Mouse (Mus musculus): Measurements from ENCODE around the gene Nbeal2. TPM values are rescaled to one million over a fixed set of nuclear protein-coding genes. Genes with fewer than 3 reads are reported as not detected.

The Nbeal2 gene
- 3.3 and 3.8 TPM in 2 replicates for polyA plus RNA-seq (2015; fragmentation: Nextera tagmentation; extraction: Ambion mirVana)

DNA sequence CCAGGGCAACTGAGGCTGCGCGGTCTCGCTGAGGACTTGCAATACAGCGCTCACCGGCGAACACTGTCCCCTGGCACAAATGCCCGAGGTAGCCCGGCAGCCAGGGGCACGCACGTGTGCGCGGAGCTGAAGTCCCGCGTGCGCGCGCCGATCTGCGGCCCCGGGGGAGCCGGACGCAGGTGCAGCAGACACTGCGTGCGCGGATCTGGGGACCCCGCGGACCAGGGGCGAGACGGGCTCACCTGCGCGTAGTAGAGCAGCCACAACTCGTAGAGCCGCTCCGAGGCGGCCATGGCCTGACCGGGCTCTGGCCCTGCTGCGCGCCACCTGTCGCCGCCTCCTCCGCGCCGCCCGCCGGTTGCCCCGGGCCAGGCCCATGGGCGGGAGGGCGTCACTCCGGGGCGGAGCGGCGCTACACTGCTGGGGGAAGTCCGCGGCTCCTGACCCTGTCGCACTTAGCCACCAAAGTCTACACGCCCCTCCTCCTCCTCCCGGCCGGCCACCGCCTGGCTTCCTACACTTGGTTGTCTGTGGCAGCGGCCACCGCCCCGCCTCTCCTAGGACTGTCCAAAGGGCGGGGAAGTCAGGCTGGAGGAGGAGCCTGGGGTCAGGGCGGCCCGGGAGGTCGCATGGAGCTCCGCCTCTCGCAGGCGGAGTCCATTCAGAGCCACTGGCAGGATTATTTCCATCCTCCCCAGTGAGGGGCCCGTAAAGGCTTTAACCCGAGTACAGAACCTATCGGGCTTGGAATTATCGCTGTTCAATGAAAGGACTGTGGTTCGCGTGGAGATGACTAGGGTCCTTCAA is at the start of gene Nbeal2:
Gene Nbeal2 (minus strand): TSS at position 507 of the 807 bp plus-strand sequence.
- no peaks in the 10 kb centered on the region for H3K9me3 ChIP-seq (replicated peaks; ENCODE audit: control insufficient read depth, low read length)
- peak; percentile 85 for ATAC-seq (replicated peaks; ENCODE audit: extremely low read depth, insufficient read depth, low FRiP score)
- peak within 1 kb of the TSS; percentile 71 for H3K4me3 ChIP-seq (ENCODE audit: low read length)
- H3K27ac ChIP-seq (ENCODE audit: low read length), result peak within 1 kb of the TSS; percentile 69
- H3K9ac ChIP-seq (ENCODE audit: low read length), result peak within 1 kb of the TSS; percentile 81
- H3K4me1 ChIP-seq (ENCODE audit: control insufficient read depth, insufficient read depth, low read length), result peaks cover 39% of the 10 kb centered on the region
- under 1% methylated on average over 67 of the region's 75 CpGs for WGBS
- no peaks in the 10 kb centered on the region for H3K36me3 ChIP-seq (ENCODE audit: control insufficient read depth, insufficient read depth)
- peak within 1 kb of the TSS; percentile 91 for H3K4me2 ChIP-seq (ENCODE audit: low read depth, low read length)
- H3K27me3 ChIP-seq (ENCODE audit: control insufficient read depth, insufficient read depth, low read length), result no peaks in the 10 kb centered on the region

DNA sequence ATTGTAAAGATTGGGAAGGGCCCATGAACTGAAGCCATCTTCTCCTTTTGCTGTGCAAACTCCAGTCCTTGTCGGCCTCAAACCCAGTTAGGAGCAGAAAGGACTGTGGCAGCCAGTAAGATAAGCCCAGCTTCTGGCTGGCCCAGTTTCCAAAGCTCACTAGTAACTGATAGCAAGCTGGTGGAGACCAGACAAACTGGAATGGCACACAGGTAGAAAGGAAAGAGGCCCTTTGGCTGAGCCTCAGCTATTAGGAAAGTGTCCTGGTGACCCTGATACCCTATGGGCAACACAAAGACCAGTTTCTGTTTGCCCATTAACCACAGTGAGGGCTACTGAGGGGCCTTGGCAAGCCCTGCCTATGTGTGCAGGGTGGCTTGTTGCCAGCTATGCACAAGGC is 48.9 kb upstream of the Nbeal2 start:
- Histone ChIP-seq H3K27ac (ENCODE audit: low read length) (peak overlapping the region; percentile 83), H3K9me3 (replicated peaks; ENCODE audit: control insufficient read depth, low read length) (no peaks in the 10 kb centered on the region)
- WGBS, result 26% methylated on average over 1 of the region's 1 CpGs

DNA sequence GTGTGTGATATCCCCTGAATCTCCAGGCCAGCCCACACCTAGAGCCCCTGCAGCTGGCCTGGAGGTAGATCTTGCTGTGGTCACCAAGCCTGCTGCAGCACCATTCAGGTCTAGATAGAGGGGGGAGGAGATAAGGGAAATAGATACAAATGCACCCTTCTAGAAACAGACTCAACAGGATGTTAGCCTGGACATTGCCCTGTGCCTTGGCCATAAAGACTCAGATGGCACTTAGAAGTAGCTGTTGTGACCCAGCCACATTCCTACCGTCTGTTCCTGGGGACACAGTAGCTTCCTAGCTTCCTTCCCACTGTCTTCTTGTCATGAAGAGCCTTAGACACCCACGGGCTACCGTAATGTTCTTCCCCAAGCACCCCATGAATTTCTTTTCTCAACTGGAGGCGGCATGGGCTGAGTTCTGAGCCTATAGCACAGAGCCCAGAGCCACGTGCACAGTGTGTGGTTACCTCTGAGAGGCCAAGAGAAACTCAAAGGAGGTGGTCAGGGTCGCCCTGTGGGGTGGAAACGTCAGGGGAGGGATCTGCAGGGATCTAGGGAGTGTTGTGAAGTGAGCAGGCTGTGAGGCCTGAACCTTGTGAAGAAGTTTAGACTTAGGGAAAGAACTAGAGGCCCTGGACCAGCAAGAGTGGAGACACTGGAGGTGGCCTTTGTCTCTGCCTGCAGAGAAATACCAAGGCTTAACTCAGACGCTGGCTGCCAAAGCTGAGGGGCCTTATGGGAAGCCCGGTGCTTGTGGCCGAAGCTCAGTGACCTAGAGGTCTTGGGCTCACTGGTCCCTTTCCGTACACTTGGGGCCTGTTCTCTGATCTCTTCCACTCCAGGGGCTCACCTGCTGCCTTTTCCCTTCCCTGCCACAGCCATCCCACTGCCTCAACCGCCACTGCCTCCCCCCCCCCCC is 47.4 kb upstream of the Nbeal2 start:
- no peaks in the 10 kb centered on the region for H3K9me3 ChIP-seq (replicated peaks; ENCODE audit: control insufficient read depth, low read length)
- whole genome bisulfite sequencing, result 77% methylated on average over 11 of the region's 12 CpGs

More for the DNA sequence above, 48.9 kb upstream of the Nbeal2 start:
- H3K9ac ChIP-seq (ENCODE audit: low read length), result peak overlapping the region; percentile 9; the same call in 1 of the 2 replicates
- no peaks in the 10 kb centered on the region; the same call in 1 of the 2 replicates for H3K36me3 ChIP-seq (ENCODE audit: control insufficient read depth, insufficient read depth)
- 0 out of 2 replicates have a peak, but pooled peaks have one; percentile 33 for ATAC-seq (replicated peaks; ENCODE audit: extremely low read depth, insufficient read depth, low FRiP score)
- H3K4me2 ChIP-seq (ENCODE audit: low read depth, low read length), result no peak overlapping the region
- no peaks in the 10 kb centered on the region for H3K27me3 ChIP-seq (ENCODE audit: control insufficient read depth, insufficient read depth, low read length)
- H3K4me1 ChIP-seq (ENCODE audit: control insufficient read depth, insufficient read depth, low read length), result peaks cover 13% of the 10 kb centered on the region
- H3K4me3 ChIP-seq (ENCODE audit: low read length), result no peak overlapping the region

DNA sequence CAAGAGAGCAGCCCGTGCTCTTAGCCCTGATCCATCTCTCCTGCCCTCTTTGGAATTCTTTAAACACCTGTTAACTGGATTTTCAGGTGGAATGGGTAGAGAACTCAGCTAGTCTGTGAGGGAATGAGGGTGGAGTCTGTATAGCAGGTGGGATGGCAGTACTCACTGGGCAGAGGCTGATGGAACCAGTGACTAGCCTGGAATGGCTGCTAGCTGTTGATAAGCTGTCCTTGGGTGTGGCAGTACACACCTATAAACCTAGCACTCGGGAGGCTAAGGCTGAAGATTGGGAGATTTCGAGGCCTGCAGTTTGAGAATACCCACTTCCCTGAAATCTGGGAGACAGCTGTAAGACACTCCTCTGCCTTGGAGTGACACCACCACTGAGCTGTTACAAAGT is 45.6 kb upstream of the Nbeal2 start:
- no peak overlapping the region for H3K9ac ChIP-seq (ENCODE audit: low read length)
- no peak overlapping the region for H3K27ac ChIP-seq (ENCODE audit: low read length)
- H3K27me3 ChIP-seq (ENCODE audit: control insufficient read depth, insufficient read depth, low read length), result no peaks in the 10 kb centered on the region
- ATAC-seq (replicated peaks; ENCODE audit: extremely low read depth, insufficient read depth, low FRiP score), result no peak
- 83% methylated on average over 3 of the region's 3 CpGs for WGBS
- no peaks in the 10 kb centered on the region for H3K9me3 ChIP-seq (replicated peaks; ENCODE audit: control insufficient read depth, low read length)
- H3K4me1 ChIP-seq (ENCODE audit: control insufficient read depth, insufficient read depth, low read length), result peaks cover 32% of the 10 kb centered on the region
- no peaks in the 10 kb centered on the region for H3K36me3 ChIP-seq (ENCODE audit: control insufficient read depth, insufficient read depth)
- H3K4me3 ChIP-seq (ENCODE audit: low read length), result no peak overlapping the region
- H3K4me2 ChIP-seq (ENCODE audit: low read depth, low read length), result no peak overlapping the region

More for the DNA sequence above, 47.4 kb upstream of the Nbeal2 start:
- no peak overlapping the region for H3K4me3 ChIP-seq (ENCODE audit: low read length)
- peaks cover 24% of the 10 kb centered on the region for H3K4me1 ChIP-seq (ENCODE audit: control insufficient read depth, insufficient read depth, low read length)
- H3K36me3 ChIP-seq (ENCODE audit: control insufficient read depth, insufficient read depth), result no peaks in the 10 kb centered on the region; the same call in 1 of the 2 replicates
- ATAC-seq (replicated peaks; ENCODE audit: extremely low read depth, insufficient read depth, low FRiP score), result no peak
- H3K27me3 ChIP-seq (ENCODE audit: control insufficient read depth, insufficient read depth, low read length), result no peaks in the 10 kb centered on the region
- no peak overlapping the region for H3K27ac ChIP-seq (ENCODE audit: low read length)
- H3K9ac ChIP-seq (ENCODE audit: low read length), result no peak overlapping the region
- no peak overlapping the region for H3K4me2 ChIP-seq (ENCODE audit: low read depth, low read length)

DNA sequence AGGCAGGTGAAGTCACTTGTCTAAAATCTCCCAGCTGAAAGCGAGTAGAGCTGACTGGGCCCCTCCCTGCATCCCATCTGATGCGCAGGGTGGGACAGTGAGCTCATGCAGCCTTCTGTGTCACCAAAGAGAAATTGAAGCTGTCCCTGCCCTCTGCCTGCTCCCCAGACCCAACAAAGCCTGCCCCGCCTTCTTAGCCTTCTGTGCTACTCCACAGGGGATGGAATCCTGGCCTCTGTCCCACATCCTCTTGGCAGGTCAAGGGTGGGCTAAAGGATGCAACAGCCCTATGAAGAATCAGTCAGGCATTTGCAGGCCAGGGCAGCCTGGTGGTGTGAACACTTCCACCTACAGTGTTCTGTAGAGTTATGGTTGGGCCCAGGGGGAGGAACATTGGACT is 43.5 kb upstream of the Nbeal2 start:
- WGBS, result 73% methylated on average over 3 of the region's 3 CpGs
- Histone ChIP-seq H3K27ac (ENCODE audit: low read length) (no peak overlapping the region), H3K4me3 (ENCODE audit: low read length) (no peak overlapping the region), H3K9me3 (replicated peaks; ENCODE audit: control insufficient read depth, low read length) (no peaks in the 10 kb centered on the region), H3K36me3 (ENCODE audit: control insufficient read depth, insufficient read depth) (0 out of 2 replicates have a peak, but pooled peaks cover 2% of the 10 kb centered on the region), H3K4me2 (ENCODE audit: low read depth, low read length) (no peak overlapping the region), H3K9ac (ENCODE audit: low read length) (no peak overlapping the region), H3K27me3 (ENCODE audit: control insufficient read depth, insufficient read depth, low read length) (no peaks in the 10 kb centered on the region), H3K4me1 (ENCODE audit: control insufficient read depth, insufficient read depth, low read length) (peaks cover 20% of the 10 kb centered on the region)
- ATAC-seq (replicated peaks; ENCODE audit: extremely low read depth, insufficient read depth, low FRiP score), result no peak

DNA sequence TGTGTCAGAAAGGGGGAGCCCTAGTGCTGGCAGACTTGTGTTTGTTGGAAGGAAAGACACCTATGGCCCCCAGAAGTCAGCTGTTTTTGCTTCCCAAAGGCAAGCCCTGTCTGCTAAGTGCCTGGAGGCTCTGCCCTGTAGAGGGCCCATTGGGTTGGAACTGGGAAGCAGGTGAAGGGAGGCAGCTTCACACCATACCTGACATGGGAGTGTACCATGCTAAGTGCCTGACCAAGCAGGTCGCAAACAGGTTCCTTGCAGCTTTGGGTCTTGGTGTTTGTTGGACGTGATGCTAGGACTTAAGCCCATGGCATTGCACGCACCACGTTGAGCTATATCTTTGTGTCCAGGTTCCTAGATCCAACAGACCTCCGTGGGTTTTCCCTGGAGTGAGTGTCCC is 42.5 kb upstream of the Nbeal2 start:
- Histone ChIP-seq H3K9ac (ENCODE audit: low read length) (no peak overlapping the region), H3K27ac (ENCODE audit: low read length) (no peak overlapping the region), H3K4me2 (ENCODE audit: low read depth, low read length) (no peak overlapping the region), H3K4me1 (ENCODE audit: control insufficient read depth, insufficient read depth, low read length) (peaks cover 19% of the 10 kb centered on the region), H3K36me3 (ENCODE audit: control insufficient read depth, insufficient read depth) (0 out of 2 replicates have a peak, but pooled peaks cover 2% of the 10 kb centered on the region), H3K9me3 (replicated peaks; ENCODE audit: control insufficient read depth, low read length) (no peaks in the 10 kb centered on the region), H3K4me3 (ENCODE audit: low read length) (no peak overlapping the region), H3K27me3 (ENCODE audit: control insufficient read depth, insufficient read depth, low read length) (no peaks in the 10 kb centered on the region)
- WGBS, result 94% methylated on average over 5 of the region's 5 CpGs
- no peak for ATAC-seq (replicated peaks; ENCODE audit: extremely low read depth, insufficient read depth, low FRiP score)

DNA sequence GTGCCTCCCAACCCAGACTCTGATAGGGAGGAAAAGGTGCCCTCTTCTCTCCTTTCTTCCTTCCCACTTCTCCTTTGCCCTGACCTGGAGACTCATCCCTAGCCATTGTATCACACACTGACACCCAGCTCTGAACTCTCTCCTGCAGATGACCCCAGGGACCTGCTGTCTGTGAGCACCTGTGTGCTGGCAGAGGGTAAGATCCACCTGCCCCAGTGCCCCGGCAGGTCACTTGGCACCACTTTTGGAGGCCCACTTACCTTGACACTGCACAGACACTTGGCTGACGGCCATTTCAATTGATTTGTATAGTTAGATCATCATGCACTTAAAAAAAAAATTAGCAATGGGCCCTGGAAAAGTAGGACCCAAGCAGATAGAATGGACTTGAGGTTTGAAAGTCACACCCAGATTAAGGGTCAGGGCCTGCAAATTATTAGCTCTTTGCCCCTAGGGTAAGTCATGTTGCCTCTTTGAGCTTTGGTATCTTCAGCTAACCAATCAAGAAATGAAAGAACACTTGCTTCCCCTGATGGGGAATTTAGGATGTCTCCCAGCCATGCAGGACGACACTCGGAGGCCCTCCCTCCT is 41.3 kb upstream of the Nbeal2 start:
- H3K9ac ChIP-seq (ENCODE audit: low read length), result no peak overlapping the region
- H3K9me3 ChIP-seq (replicated peaks; ENCODE audit: control insufficient read depth, low read length), result no peaks in the 10 kb centered on the region
- no peak for ATAC-seq (replicated peaks; ENCODE audit: extremely low read depth, insufficient read depth, low FRiP score)
- WGBS, result 64% methylated on average over 4 of the region's 4 CpGs
- H3K36me3 ChIP-seq (ENCODE audit: control insufficient read depth, insufficient read depth), result 0 out of 2 replicates have a peak, but pooled peaks cover 2% of the 10 kb centered on the region
- peaks cover 19% of the 10 kb centered on the region for H3K4me1 ChIP-seq (ENCODE audit: control insufficient read depth, insufficient read depth, low read length)
- H3K4me3 ChIP-seq (ENCODE audit: low read length), result no peak overlapping the region
- H3K4me2 ChIP-seq (ENCODE audit: low read depth, low read length), result no peak overlapping the region
- H3K27ac ChIP-seq (ENCODE audit: low read length), result no peak overlapping the region
- H3K27me3 ChIP-seq (ENCODE audit: control insufficient read depth, insufficient read depth, low read length), result no peaks in the 10 kb centered on the region

DNA sequence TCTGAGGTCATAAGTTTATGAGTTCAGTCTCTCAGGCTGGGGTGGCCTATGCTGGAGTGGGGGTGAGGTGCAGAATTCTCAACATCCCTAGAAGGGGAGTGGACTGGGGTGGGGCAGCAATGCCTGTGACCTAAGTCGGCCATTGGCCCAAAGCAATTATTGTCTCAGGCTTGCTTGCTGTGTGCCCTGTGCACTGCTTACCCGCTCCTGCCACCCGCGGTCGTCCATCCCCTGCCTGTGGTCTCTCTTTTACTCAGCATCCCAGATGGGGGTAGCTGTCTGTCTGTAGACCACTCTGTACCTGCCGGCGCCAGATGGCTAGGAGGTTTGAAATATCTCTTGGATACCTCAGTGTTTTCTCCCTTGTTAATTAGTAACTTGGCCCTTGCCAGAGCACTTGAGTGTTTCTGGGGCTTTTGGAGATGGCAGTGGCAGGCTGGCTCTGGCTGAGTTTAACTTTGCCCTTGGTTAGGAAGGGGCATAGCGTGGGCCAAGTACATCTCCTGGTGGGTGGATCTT is 35.4 kb upstream of the Nbeal2 start:
- 80% methylated on average over 8 of the region's 8 CpGs for WGBS
- Histone ChIP-seq H3K9me3 (replicated peaks; ENCODE audit: control insufficient read depth, low read length) (no peaks in the 10 kb centered on the region), H3K4me1 (ENCODE audit: control insufficient read depth, insufficient read depth, low read length) (peaks cover 33% of the 10 kb centered on the region), H3K36me3 (ENCODE audit: control insufficient read depth, insufficient read depth) (0 out of 2 replicates have a peak, but pooled peaks cover 2% of the 10 kb centered on the region), H3K9ac (ENCODE audit: low read length) (no peak overlapping the region), H3K4me2 (ENCODE audit: low read depth, low read length) (no peak overlapping the region), H3K27me3 (ENCODE audit: control insufficient read depth, insufficient read depth, low read length) (no peaks in the 10 kb centered on the region), H3K4me3 (ENCODE audit: low read length) (no peak overlapping the region), H3K27ac (ENCODE audit: low read length) (no peak overlapping the region)
- no peak for ATAC-seq (replicated peaks; ENCODE audit: extremely low read depth, insufficient read depth, low FRiP score)

All from heart, embryonic 16.5 days (tissue).